Mouse (Mus musculus) cerebellum, adult 11-12 months (tissue): Measurements from ENCODE around the gene Zfp579.
"Not testable (repeated sequence)": the region's sequence is repeated elsewhere in the genome, so short reads cannot be mapped to it uniquely, and the experiment has no call there.

Experiments used
- DNase-seq: peaks from one replicate; pipeline ENCODE4 v3.0.0; 2022

Gene Zfp579

GRCm38 (mm10) chr7:5015118-5016001 is 19.4 kb upstream of the Zfp579 start, which contains the start of gene Gm44973:
Gene Gm44973 (plus strand): TSS chr7:5015496.
- DNase-seq, result peak; percentile 94

GRCm38 (mm10) chr7:5014251-5015117 is 18.5 kb upstream of the Zfp579 start, which contains the start of the genes Zfp524 and Fiz1:
Gene Zfp524 (plus strand): TSS chr7:5014415.
Gene Fiz1 (minus strand): TSS chr7:5014697.
- peak; percentile 95 for DNase-seq

- DNase-seq, result peak; percentile 58
Observed at GRCm38 (mm10) chr7:5012681-5013513, 16.9 kb upstream of the Zfp579 start.

DNA sequence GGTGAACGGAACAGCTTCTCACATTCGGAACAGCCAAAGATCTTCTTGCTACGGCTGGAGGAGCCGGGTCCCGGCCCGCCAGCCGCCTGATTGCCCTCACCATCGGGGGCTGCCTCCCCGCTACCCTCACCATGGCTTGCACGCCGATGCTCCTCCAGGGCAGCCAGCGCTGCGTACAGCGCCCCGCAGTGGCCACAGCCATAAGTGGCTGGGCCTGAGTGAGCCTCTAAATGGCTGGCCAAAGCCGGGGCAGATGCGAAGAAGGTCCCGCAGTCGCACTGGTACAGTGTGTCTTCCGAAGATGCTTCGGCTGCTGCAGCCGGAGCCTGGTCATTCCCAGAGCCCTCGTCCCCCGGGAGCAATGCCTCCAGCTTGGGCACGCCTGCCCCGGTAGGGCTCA is 12.3 kb upstream of the Zfp579 start:
- DNase-seq, result no peak

- not testable (repeated sequence) for DNase-seq
Observed at GRCm38 (mm10) chr7:5002876-5003275, 6.9 kb upstream of the Zfp579 start.

- DNase-seq, result no peak
Observed at GRCm38 (mm10) chr7:4999876-5000275, 3.9 kb upstream of the Zfp579 start.

DNA sequence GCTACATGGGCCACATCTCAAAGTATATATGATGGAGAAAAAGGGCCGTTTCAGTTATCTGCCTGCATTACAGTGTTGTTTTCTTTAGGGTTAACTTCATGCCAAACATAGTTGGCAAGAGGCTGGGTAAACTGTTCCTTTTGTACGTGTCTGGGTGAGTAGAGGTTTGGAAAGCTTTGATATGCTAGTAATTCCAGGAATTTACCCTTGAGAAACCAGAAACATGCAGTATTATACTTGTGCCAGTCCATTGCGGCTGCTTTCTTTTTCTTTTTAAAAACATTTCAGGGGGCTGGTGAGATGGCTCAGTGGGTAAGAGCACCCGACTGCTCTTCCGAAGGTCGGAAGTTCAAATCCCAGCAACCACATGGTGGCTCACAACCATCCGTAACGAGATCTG is 976 bp upstream of the Zfp579 start:
- no peak for DNase-seq

DNA sequence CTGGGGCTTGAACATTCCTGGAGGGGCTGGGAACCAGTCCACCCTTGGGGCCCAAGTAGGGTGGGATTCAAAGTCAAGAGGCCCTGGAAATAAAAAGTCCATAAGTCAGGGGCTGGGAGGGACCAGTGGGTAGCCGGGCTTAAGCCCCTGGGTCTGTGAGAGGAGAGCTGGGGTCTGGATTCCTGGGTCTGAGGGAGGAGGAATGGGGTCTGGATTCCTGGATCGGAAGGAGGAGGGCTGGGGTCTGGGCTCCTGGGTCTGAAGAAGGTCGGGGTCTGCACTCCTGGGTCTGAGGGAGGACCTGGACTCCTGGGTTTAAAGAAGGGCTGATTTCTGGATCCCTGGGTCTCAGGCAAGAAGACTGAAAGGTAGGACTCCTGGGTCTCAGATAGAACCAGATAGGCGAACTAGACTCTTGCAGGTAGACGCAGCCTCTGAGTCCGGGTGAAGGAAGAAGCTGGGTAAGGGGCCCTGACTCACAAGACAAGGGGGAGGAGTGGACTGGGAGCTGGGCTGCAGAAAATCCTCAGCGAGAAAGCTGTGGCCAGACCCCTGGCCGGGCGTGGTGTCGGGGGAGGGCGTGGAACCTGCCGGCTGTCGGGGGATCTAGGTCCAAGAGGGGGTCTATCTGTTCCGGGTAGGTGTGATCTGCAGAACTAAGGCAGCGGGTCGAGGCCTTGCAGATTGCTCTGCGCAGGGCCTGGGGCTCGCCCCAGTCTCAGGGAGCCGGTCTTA is 523 bp downstream of the Zfp579 start:
- no peak for DNase-seq

DNA sequence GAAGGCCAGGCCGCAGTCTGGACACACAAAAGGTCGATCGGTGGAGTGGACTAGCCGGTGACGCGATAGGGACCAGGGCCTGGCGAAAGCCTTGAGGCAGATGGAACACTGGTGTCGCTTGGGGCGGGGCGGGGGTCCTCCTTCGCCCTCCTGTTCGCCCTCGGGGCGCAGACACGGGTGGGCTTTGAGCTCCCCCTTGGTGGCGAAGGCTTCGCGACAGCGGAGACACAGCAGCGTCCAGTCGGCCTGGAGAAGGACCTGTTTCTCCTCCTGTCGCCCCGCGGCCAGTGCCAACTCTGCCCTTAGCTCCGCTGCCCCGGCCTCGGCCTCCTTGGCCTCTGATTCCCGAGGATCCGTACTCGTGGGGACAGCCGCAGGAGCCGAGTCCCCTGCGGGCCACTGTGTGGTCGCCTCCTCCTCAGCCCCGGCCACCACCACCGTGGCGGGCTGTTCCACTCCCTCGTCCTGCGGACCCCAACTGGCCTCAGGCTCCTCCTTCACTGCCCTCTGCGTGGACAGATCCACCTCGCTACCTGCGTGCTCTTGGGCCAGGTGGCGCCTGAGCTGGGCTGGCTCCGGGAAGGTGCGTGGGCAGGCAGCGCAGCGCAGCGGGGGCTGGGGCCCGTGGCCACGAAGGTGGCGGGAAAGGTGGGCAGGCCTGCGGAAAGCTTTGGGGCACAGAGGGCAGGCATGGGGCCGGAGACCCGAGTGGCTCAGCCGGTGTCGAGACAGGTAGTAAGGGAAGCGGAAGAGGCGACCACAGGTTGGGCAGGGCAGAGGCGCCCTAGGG is 1.8 kb downstream of the Zfp579 start:
- peak; percentile 65 for DNase-seq

GRCm38 (mm10) chr7:4993347-4993998 is 2.5 kb downstream of the Zfp579 start:
- DNase-seq, result peak; percentile 62

- DNase-seq, result no peak
Observed at GRCm38 (mm10) chr7:4988250-4988649, 7.7 kb downstream of the Zfp579 start.

GRCm38 (mm10) chr7:4976832-4977231 is 19.1 kb downstream of the Zfp579 start:
- DNase-seq, result no peak

GRCm38 (mm10) chr7:4975455-4975854 is 20.5 kb downstream of the Zfp579 start:
- DNase-seq, result no peak

- no peak for DNase-seq
Observed at GRCm38 (mm10) chr7:4972321-4973047, 23.5 kb downstream of the Zfp579 start.

- DNase-seq, result no peak
Observed at GRCm38 (mm10) chr7:4971710-4972109, 24.2 kb downstream of the Zfp579 start.

DNA sequence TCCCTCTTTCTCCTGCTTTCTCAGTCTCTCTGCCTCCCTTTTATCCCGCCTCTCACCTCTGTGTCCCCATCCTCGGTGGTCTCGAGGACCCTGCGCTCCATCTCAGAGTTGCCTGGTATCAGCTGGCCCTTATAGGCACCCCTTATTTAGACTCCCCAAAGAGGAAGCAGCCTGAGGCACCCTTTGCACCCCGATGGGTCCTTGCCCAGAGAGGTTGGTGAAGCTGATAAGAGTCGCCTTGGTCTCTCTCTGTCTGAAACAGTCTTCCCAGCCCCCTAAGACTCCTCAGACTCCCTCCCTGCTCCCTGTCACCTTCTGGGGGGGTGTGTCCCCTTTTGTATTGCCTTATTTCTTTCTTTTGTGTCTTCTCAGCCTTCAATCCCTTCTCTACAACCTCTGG is 24.9 kb downstream of the Zfp579 start, which contains the start of gene Sbk3:
Gene Sbk3 (minus strand): TSS at position 101 of the 400 bp plus-strand sequence.
- DNase-seq, result no peak

GRCm38 (mm10) chr7:4964988-4965387 is 31.0 kb downstream of the Zfp579 start:
- no peak for DNase-seq

- no peak for DNase-seq
Observed at GRCm38 (mm10) chr7:4964272-4964671, 31.7 kb downstream of the Zfp579 start, which contains the start of gene Sbk2. Gene Sbk2 (minus strand): TSS chr7:4964406.

GRCm38 (mm10) chr7:4963527-4963926 is 32.4 kb downstream of the Zfp579 start:
- DNase-seq, result no peak

DNA sequence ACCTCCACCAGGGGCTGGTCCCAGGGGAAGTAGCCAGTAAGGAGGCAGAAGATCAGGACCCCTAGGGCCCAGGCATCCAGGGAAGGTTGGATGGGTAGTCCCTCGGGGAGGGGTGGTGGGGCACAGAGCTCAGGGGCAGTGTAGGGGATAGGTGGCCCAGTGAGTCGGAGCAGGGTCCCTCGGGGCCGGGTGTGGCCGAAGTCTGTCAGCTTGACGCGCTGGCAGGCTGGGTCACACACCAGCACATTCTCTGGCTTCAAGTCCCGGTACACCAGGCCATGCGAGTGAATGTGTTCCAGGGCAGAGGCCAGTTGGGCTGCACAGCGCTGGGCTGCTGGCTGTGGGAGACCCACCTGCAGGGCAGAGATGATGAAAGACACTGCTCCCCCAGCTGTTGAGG is 38.6 kb downstream of the Zfp579 start:
- DNase-seq, result no peak
